Mouse (Mus musculus) cerebellum, postnatal 4 days (tissue): ENCODE results near the gene Pax4.

Source experiments
- DNase-seq, 2 experiments: peaks; one replicate each; pipeline ENCODE4 v3.0.0; 2022; ENCODE audit warnings: low spot score in 2 of 2, mixed read lengths in 1 of 2

Pax4 gene

GRCm38 (mm10) chr6:28396853-28397457, 52.2 kb downstream of the Pax4 start:
- DNase-seq: peak in 1 of 2 experiments; percentile 25

DNA sequence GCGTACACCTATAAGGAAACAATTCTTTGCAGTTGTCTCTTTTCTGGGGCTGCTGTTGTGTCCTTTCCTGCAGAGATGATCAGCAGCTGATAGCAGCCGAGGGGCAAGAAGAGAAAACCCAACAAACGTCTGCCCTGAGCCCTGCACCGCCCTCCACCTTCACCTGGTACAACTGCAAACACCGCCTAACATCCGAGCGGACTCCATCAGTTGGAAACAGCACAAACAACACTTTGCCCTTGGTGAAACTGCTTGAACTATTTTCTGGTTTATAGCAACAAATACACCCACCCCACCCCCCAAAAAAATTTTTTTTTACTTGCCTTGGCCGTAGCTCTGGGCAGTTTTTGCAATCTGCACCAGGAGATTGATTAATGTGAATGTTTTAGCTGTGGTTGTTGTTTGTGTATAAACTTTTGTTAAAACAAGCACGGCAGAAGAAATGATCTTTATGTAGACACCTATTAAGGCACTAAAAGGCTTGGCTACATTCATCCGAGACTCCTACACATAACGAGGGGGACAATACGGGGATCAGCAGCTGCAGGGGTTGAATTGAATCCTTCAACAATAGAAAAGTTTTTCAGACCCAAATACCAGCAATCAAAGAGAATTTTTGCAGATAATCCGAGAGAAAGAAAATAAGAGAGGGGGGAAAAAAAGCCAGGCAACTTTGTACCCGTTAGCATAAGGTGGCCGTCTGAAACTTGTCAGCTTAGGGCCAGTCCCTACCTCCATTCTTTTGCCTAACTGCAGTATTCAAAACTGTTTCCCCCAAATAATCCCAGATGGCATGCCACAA, 52.9 kb downstream of the Pax4 start:
- DNase-seq: no peak
